ENCODE assay signal across 8 mouse cellular contexts in the genomic region with DNA sequence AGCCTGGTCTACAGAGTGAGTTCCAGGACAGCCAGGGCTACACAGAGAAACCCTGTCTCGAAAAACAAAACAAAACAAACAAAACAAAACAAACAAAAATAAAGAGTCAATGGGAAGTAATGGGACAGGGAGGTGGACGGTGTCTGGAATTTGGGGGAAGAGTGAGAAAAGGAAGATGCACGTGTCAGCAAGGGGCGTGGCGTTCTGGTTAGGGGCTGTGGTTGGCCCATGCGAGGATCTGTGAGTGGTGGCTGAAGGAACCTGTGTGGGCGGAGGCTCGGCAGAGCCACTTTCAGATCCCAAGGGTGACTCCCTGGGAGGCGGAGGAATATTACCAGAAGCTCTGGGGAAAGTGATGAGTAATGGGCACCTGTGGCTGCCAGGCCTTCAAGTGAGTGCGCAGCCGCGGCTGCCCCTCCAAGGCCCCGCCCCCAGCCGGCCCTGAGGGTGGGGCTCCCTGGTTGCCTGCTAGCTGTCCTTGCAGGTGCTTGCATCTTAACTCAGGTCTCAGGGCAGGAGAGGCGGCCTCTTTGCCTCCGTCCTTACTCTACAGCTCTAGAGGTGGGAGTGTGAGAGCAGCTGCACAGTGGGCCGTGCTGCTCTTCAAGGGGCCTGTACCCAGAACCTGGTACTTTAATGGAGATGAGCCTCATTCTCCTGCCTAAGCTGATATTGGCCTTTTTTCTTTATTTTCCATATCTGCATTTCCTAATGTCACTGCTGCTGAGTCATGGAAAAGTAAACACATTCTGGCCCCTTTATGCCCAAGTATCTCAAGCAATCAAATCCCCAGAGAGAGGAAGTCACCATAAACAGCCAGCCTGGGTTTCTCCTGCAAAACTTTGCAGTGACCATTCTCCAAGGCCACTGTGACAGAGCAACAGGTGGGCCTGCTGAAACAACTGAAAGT. TPM values are rescaled to one million over a fixed set of nuclear protein-coding genes. Genes with fewer than 3 reads are reported as not detected.
DNase-seq lines count a peak whose midpoint lies in the region; ATAC-seq and TF ChIP-seq lines count a peak whose summit lies in the region.

No protein-coding gene starts in this region.

- no peak for TF ChIP-seq CTCF in ES-Bruce4 (IDR thresholded peaks at IDR 0.05; ENCODE audit: low read depth, low read length)
- no peak for TF ChIP-seq CTCF in lung, postnatal 0 days (IDR thresholded peaks at IDR 0.05)

- H3K4me3 ChIP-seq in ES-Bruce4 (ENCODE audit: low read depth, low read length): no peak overlapping the region
- peak overlapping the region; percentile 28 for H3K4me3 ChIP-seq in embryonic facial prominence, embryonic 10.5 days
- no peak overlapping the region for H3K4me3 ChIP-seq in lung, postnatal 0 days (ENCODE audit: low read depth, low read length)
- H3K4me3 ChIP-seq in forebrain, embryonic 14.5 days (ENCODE audit: low read depth, low read length): no peak overlapping the region

- 0 out of 2 replicates have a peak overlapping the region, but pooled peaks have one; percentile 25 for H3K4me2 ChIP-seq in lung, postnatal 0 days (replicated peaks; ENCODE audit: low read depth, low read length)
- no peak overlapping the region for H3K4me2 ChIP-seq in forebrain, embryonic 14.5 days (ENCODE audit: low read length)

- peak; percentile 20 for TF ChIP-seq POLR2A in ES-Bruce4 (IDR thresholded peaks at IDR 0.05; ENCODE audit: insufficient read depth, low read length)

- 23% methylated on average over 17 of the region's 17 CpGs for WGBS in embryonic facial prominence, embryonic 10.5 days
- 31% methylated on average over 17 of the region's 17 CpGs for WGBS in lung, postnatal 0 days
- WGBS in forebrain, embryonic 14.5 days: 26% methylated on average over 17 of the region's 17 CpGs

- DNase-seq in gastrocnemius, adult 18-20 months (ENCODE audit: low spot score): peak; percentile 32
- no peak for DNase-seq in gastrocnemius, postnatal 4 days (ENCODE audit: low spot score in 2 of 2)
- DNase-seq in embryonic facial prominence, embryonic 10.5 days (ENCODE audit: low spot score): peak; percentile 33
- peak; percentile 72 to 87 for DNase-seq in kidney, adult 8-10 months
- DNase-seq in lung, postnatal 0 days (ENCODE audit: low spot score): peak; percentile 93
- DNase-seq in thymus, postnatal 14 days: peak; percentile 71
- no peak for DNase-seq in forebrain, embryonic 14.5 days (ENCODE audit: low spot score)

- no peaks in the 10 kb centered on the region for H3K9me3 ChIP-seq in ES-Bruce4 (replicated peaks; ENCODE audit: control insufficient read depth, insufficient read depth, low read length, poor library complexity, severe bottlenecking)
- no peaks in the 10 kb centered on the region for H3K9me3 ChIP-seq in embryonic facial prominence, embryonic 10.5 days
- no peaks in the 10 kb centered on the region for H3K9me3 ChIP-seq in lung, postnatal 0 days (ENCODE audit: low read length)
- H3K9me3 ChIP-seq in forebrain, embryonic 14.5 days (replicated peaks; ENCODE audit: control insufficient read depth, low read length): no peaks in the 10 kb centered on the region

- peak overlapping the region; percentile 27; the same call in 1 of the 2 replicates for H3K27ac ChIP-seq in ES-Bruce4 (ENCODE audit: insufficient read depth, low read length)
- H3K27ac ChIP-seq in embryonic facial prominence, embryonic 10.5 days (replicated peaks): no peak overlapping the region
- no peak overlapping the region; the same call in 1 of the 2 replicates for H3K27ac ChIP-seq in lung, postnatal 0 days (ENCODE audit: low read length)
- H3K27ac ChIP-seq in forebrain, embryonic 14.5 days (ENCODE audit: low read depth, low read length): no peak overlapping the region

- H3K9ac ChIP-seq in ES-Bruce4 (ENCODE audit: low read depth, poor library complexity, severe bottlenecking): no peak overlapping the region
- H3K9ac ChIP-seq in lung, postnatal 0 days (replicated peaks; ENCODE audit: low read depth): no peak overlapping the region
- H3K9ac ChIP-seq in forebrain, embryonic 14.5 days (ENCODE audit: low read length): no peak overlapping the region

- H3K4me1 ChIP-seq in ES-Bruce4 (ENCODE audit: control insufficient read depth, insufficient read depth, low read length): no peaks in the 10 kb centered on the region
- H3K4me1 ChIP-seq in embryonic facial prominence, embryonic 10.5 days: peaks cover 42% of the 10 kb centered on the region
- H3K4me1 ChIP-seq in lung, postnatal 0 days (ENCODE audit: insufficient read depth, low read depth, low read length): peaks cover 12% of the 10 kb centered on the region; the same call in 1 of the 2 replicates
- peaks cover 7% of the 10 kb centered on the region; the same call in 1 of the 2 replicates for H3K4me1 ChIP-seq in forebrain, embryonic 14.5 days (ENCODE audit: control insufficient read depth, insufficient read depth, low read length)

- no peak for TF ChIP-seq EP300 in ES-Bruce4 (IDR thresholded peaks at IDR 0.05; ENCODE audit: insufficient read depth, low read depth, low read length)
- no peak for TF ChIP-seq EP300 in lung, postnatal 0 days (IDR thresholded peaks at IDR 0.05)

- peak; percentile 15 for ATAC-seq in lung, postnatal 0 days
- no peak for ATAC-seq in forebrain, embryonic 14.5 days

- H3K36me3 ChIP-seq in ES-Bruce4 (ENCODE audit: control insufficient read depth, insufficient read depth, low read length, poor library complexity, severe bottlenecking): no peaks in the 10 kb centered on the region
- H3K36me3 ChIP-seq in embryonic facial prominence, embryonic 10.5 days (replicated peaks): peaks cover under 1% of the 10 kb centered on the region; the same call in 1 of the 2 replicates
- H3K36me3 ChIP-seq in lung, postnatal 0 days (ENCODE audit: insufficient read depth, low read length): no peaks in the 10 kb centered on the region
- no peaks in the 10 kb centered on the region for H3K36me3 ChIP-seq in forebrain, embryonic 14.5 days (ENCODE audit: control insufficient read depth, insufficient read depth, low read length)

- no peaks in the 10 kb centered on the region for H3K27me3 ChIP-seq in ES-Bruce4 (ENCODE audit: control insufficient read depth, insufficient read depth, low read length, poor library complexity, severe bottlenecking)
- H3K27me3 ChIP-seq in embryonic facial prominence, embryonic 10.5 days (replicated peaks; ENCODE audit: low read depth, poor library complexity, severe bottlenecking): no peaks in the 10 kb centered on the region
- no peaks in the 10 kb centered on the region for H3K27me3 ChIP-seq in lung, postnatal 0 days (replicated peaks; ENCODE audit: insufficient read depth, low read length)
- H3K27me3 ChIP-seq in forebrain, embryonic 14.5 days (replicated peaks; ENCODE audit: control insufficient read depth, insufficient read depth, low read length): no peaks in the 10 kb centered on the region

RNA-seq across cellular contexts. Expression of gene Usp20, which starts 3.3 kb away (rescaled TPM):
- total RNA-seq in gastrocnemius, adult 18-20 months (2021): 10 to 100 TPM; 12.0 to 12.1 TPM
- total RNA-seq in gastrocnemius, postnatal 4 days (2021): 10 to 100 TPM; 40.0 to 44.8 TPM
- polyA plus RNA-seq in ES-Bruce4 (2011; ENCODE audit: insufficient read depth, insufficient read length, low read depth, missing spikeins): 7.2 and 10.5 TPM in 2 replicates
- polyA plus RNA-seq in embryonic facial prominence, embryonic 10.5 days (2016; fragmentation: Nextera tagmentation; extraction: Ambion mirVana): 16.6 and 17.0 TPM in 2 replicates
- 8.4 and 9.6 TPM in 2 replicates for polyA plus RNA-seq in lung, postnatal 0 days (2015; fragmentation: Nextera tagmentation; extraction: Ambion mirVana)
- polyA plus RNA-seq in forebrain, embryonic 14.5 days (2014; fragmentation: Nextera tagmentation; extraction: Ambion mirVana): 18.7 and 27.1 TPM in 2 replicates

RNA-seq across cellular contexts. Expression of gene BC005624, which starts 3.4 kb away (rescaled TPM):
- 10 to 100 TPM; 27.0 to 31.3 TPM for total RNA-seq in gastrocnemius, adult 18-20 months (2021)
- total RNA-seq in gastrocnemius, postnatal 4 days (2021): 10 to 100 TPM; 17.4 to 21.3 TPM
- polyA plus RNA-seq in ES-Bruce4 (2011; ENCODE audit: insufficient read depth, insufficient read length, low read depth, missing spikeins): 30.9 and 43.6 TPM in 2 replicates
- 54.3 and 57.4 TPM in 2 replicates for polyA plus RNA-seq in embryonic facial prominence, embryonic 10.5 days (2016; fragmentation: Nextera tagmentation; extraction: Ambion mirVana)
- 41.0 and 43.6 TPM in 2 replicates for polyA plus RNA-seq in lung, postnatal 0 days (2015; fragmentation: Nextera tagmentation; extraction: Ambion mirVana)
- 60.1 and 67.6 TPM in 2 replicates for polyA plus RNA-seq in forebrain, embryonic 14.5 days (2014; fragmentation: Nextera tagmentation; extraction: Ambion mirVana)

RNA-seq across cellular contexts. Expression of gene Tor1a, which starts 17.6 kb away (rescaled TPM):
- 1 to 10 TPM; 6.4 to 7.1 TPM for total RNA-seq in gastrocnemius, adult 18-20 months (2021)
- 10 to 100 TPM; 21.4 to 23.1 TPM for total RNA-seq in gastrocnemius, postnatal 4 days (2021)
- 27.5 and 31.0 TPM in 2 replicates for polyA plus RNA-seq in ES-Bruce4 (2011; ENCODE audit: insufficient read depth, insufficient read length, low read depth, missing spikeins)
- 81.6 and 85.6 TPM in 2 replicates for polyA plus RNA-seq in embryonic facial prominence, embryonic 10.5 days (2016; fragmentation: Nextera tagmentation; extraction: Ambion mirVana)
- polyA plus RNA-seq in lung, postnatal 0 days (2015; fragmentation: Nextera tagmentation; extraction: Ambion mirVana): 54.6 and 57.5 TPM in 2 replicates
- polyA plus RNA-seq in forebrain, embryonic 14.5 days (2014; fragmentation: Nextera tagmentation; extraction: Ambion mirVana): 91.6 and 95.4 TPM in 2 replicates

RNA-seq across cellular contexts. Expression of gene Tor1b, which starts 32.6 kb away (rescaled TPM):
- total RNA-seq in gastrocnemius, adult 18-20 months (2021): 10 to 100 TPM; 21.7 to 24.6 TPM
- 10 to 100 TPM; 29.3 to 30.4 TPM for total RNA-seq in gastrocnemius, postnatal 4 days (2021)
- 21.7 and 22.3 TPM in 2 replicates for polyA plus RNA-seq in ES-Bruce4 (2011; ENCODE audit: insufficient read depth, insufficient read length, low read depth, missing spikeins)
- 24.7 and 25.0 TPM in 2 replicates for polyA plus RNA-seq in embryonic facial prominence, embryonic 10.5 days (2016; fragmentation: Nextera tagmentation; extraction: Ambion mirVana)
- 23.3 and 24.6 TPM in 2 replicates for polyA plus RNA-seq in lung, postnatal 0 days (2015; fragmentation: Nextera tagmentation; extraction: Ambion mirVana)
- polyA plus RNA-seq in forebrain, embryonic 14.5 days (2014; fragmentation: Nextera tagmentation; extraction: Ambion mirVana): 24.9 and 25.2 TPM in 2 replicates

RNA-seq across cellular contexts. Expression of gene Ptges, which starts 55.7 kb away (rescaled TPM):
- total RNA-seq in gastrocnemius, adult 18-20 months (2021): 1 to 10 TPM; 2.9 to 4.0 TPM
- 10 to 100 TPM in 1 of 2 experiments, 1 to 10 TPM in 1; 8.8 to 12.1 TPM for total RNA-seq in gastrocnemius, postnatal 4 days (2021)
- 8.7 and 9.4 TPM in 2 replicates for polyA plus RNA-seq in ES-Bruce4 (2011; ENCODE audit: insufficient read depth, insufficient read length, low read depth, missing spikeins)
- 10.2 and 10.3 TPM in 2 replicates for polyA plus RNA-seq in embryonic facial prominence, embryonic 10.5 days (2016; fragmentation: Nextera tagmentation; extraction: Ambion mirVana)
- 20.0 and 29.8 TPM in 2 replicates for polyA plus RNA-seq in lung, postnatal 0 days (2015; fragmentation: Nextera tagmentation; extraction: Ambion mirVana)
- 2.6 and 3.3 TPM in 2 replicates for polyA plus RNA-seq in forebrain, embryonic 14.5 days (2014; fragmentation: Nextera tagmentation; extraction: Ambion mirVana)

Comparison
In these comparisons a context has a peak if more than half of its experiments do, and no peak if none do; other contexts are left out.
1. DNase-seq: peak in gastrocnemius, adult 18-20 months (single experiment), embryonic facial prominence, embryonic 10.5 days (single experiment), kidney, adult 8-10 months (2 of 2), lung, postnatal 0 days (single experiment) and thymus, postnatal 14 days (single experiment); none in gastrocnemius, postnatal 4 days (0 of 2) and forebrain, embryonic 14.5 days (single experiment).